8 mouse cellular contexts compared by ENCODE assay signal in the genomic region with DNA sequence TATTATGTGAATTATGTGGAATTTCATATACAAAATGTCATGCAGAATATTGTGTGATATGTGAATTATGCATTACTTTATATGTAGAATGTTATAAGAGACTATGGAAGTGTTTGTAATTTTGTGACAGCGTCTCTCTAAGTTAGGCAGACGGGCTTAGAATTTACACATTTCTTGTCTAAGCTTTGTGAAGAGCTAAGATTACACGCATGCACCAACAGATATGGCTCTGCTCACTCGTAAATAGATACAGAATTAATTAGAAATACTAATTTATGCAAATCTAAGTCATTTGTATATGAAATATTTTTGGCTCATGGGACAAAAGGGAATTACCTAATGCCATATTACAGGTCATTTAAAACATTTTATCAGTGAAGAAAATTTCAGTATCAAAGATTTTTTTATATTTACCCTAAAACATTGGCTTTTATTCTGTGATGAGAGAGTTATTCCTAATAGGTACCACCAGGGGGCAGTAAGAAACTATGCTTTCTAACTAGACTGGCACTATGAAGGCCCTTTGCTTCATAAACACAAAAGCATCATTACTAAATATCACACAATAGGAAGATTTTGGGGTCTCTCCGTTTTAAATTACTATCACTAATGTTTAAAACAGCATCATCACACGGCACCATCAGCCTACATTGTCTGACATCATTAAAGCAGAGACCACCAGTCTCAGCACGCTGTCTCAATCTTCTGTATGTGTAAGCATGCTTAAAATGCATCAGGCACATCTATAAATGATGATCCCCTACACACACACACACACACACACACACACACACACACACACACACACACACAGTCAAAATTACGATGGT.
A peak's percentile ranks its signal among the peaks of the same experiment; 100 is the strongest.
DNase-seq lines count a peak whose midpoint lies in the region; ATAC-seq lines count a peak whose summit lies in the region.

No protein-coding gene starts in this region.

- H3K27ac ChIP-seq in embryonic facial prominence, embryonic 11.5 days (replicated peaks; ENCODE audit: low read depth, low read length), result no peak overlapping the region
- H3K27ac ChIP-seq in embryonic facial prominence, embryonic 10.5 days (replicated peaks), result no peak overlapping the region
- H3K27ac ChIP-seq in neural tube, embryonic 13.5 days (replicated peaks), result peak overlapping the region; percentile 76

- H3K4me3 ChIP-seq in embryonic facial prominence, embryonic 11.5 days (ENCODE audit: low read depth, low read length), result no peak overlapping the region
- H3K4me3 ChIP-seq in embryonic facial prominence, embryonic 10.5 days, result no peak overlapping the region
- no peak overlapping the region for H3K4me3 ChIP-seq in neural tube, embryonic 13.5 days

- H3K27me3 ChIP-seq in embryonic facial prominence, embryonic 11.5 days (ENCODE audit: control insufficient read depth, insufficient read depth, low read length), result no peaks in the 10 kb centered on the region
- H3K27me3 ChIP-seq in embryonic facial prominence, embryonic 10.5 days (replicated peaks; ENCODE audit: low read depth, poor library complexity, severe bottlenecking), result no peaks in the 10 kb centered on the region
- H3K27me3 ChIP-seq in neural tube, embryonic 13.5 days, result no peaks in the 10 kb centered on the region

- ATAC-seq in embryonic facial prominence, embryonic 11.5 days (replicated peaks; ENCODE audit: insufficient number of reproducible peaks, low FRiP score, low TSS enrichment, low read depth), result 0 out of 2 replicates have a peak, but pooled peaks have one; percentile 51
- peak; percentile 65 to 82; a peak in 2 of 4 replicates for ATAC-seq in hematopoietic stem cell, adult 5-6 weeks (replicated peaks in 1 of 2; ENCODE audit: insufficient read depth in 1 of 2, low FRiP score in 2 of 2, low TSS enrichment in 1 of 2, low read depth in 1 of 2, poor library complexity in 2 of 2, severe bottlenecking in 2 of 2)
- peak; percentile 69 for ATAC-seq in neural tube, embryonic 13.5 days (ENCODE audit: low read depth)
- no peak for ATAC-seq in erythroid progenitor cell, adult 5-6 weeks (replicated peaks; ENCODE audit: low FRiP score, poor library complexity, severe bottlenecking)

- no peak overlapping the region for H3K4me2 ChIP-seq in embryonic facial prominence, embryonic 11.5 days (ENCODE audit: low read depth, low read length)
- no peak overlapping the region for H3K4me2 ChIP-seq in neural tube, embryonic 13.5 days

- DNase-seq in embryonic facial prominence, embryonic 11.5 days (ENCODE audit: low spot score), result peak; percentile 74
- DNase-seq in embryonic facial prominence, embryonic 10.5 days (ENCODE audit: low spot score), result no peak
- DNase-seq in thymus, postnatal 0 days (ENCODE audit: low spot score), result peak; percentile 68
- no peak for DNase-seq in thymus, postnatal 14 days
- DNase-seq in ovary, postnatal 10 days (ENCODE audit: low spot score), result no peak

- no peaks in the 10 kb centered on the region for H3K4me1 ChIP-seq in embryonic facial prominence, embryonic 11.5 days (ENCODE audit: control insufficient read depth, insufficient read depth, low read length)
- no peaks in the 10 kb centered on the region for H3K4me1 ChIP-seq in embryonic facial prominence, embryonic 10.5 days
- H3K4me1 ChIP-seq in neural tube, embryonic 13.5 days (replicated peaks), result peaks cover 11% of the 10 kb centered on the region

- no peaks in the 10 kb centered on the region for H3K9me3 ChIP-seq in embryonic facial prominence, embryonic 11.5 days (replicated peaks; ENCODE audit: control insufficient read depth, low read length)
- no peaks in the 10 kb centered on the region for H3K9me3 ChIP-seq in embryonic facial prominence, embryonic 10.5 days
- H3K9me3 ChIP-seq in neural tube, embryonic 13.5 days, result no peaks in the 10 kb centered on the region

- H3K9ac ChIP-seq in embryonic facial prominence, embryonic 11.5 days (replicated peaks; ENCODE audit: low read length), result no peak overlapping the region
- peak overlapping the region; percentile 10; the same call in 1 of the 2 replicates for H3K9ac ChIP-seq in neural tube, embryonic 13.5 days

- H3K36me3 ChIP-seq in embryonic facial prominence, embryonic 11.5 days (replicated peaks; ENCODE audit: control insufficient read depth, insufficient read depth, low read depth, low read length), result no peaks in the 10 kb centered on the region
- H3K36me3 ChIP-seq in embryonic facial prominence, embryonic 10.5 days (replicated peaks), result no peaks in the 10 kb centered on the region
- no peaks in the 10 kb centered on the region for H3K36me3 ChIP-seq in neural tube, embryonic 13.5 days

- WGBS in embryonic facial prominence, embryonic 11.5 days, result 50% methylated on average over 8 of the region's 8 CpGs
- WGBS in embryonic facial prominence, embryonic 10.5 days, result 54% methylated on average over 8 of the region's 8 CpGs
- 44% methylated on average over 8 of the region's 8 CpGs for WGBS in neural tube, embryonic 13.5 days

Comparison
In these comparisons a context has a peak if more than half of its experiments do, and no peak if none do; other contexts are left out.
1. DNase-seq: peak in embryonic facial prominence, embryonic 11.5 days (single experiment) and thymus, postnatal 0 days (single experiment); none in embryonic facial prominence, embryonic 10.5 days (single experiment), thymus, postnatal 14 days (single experiment) and ovary, postnatal 10 days (single experiment).